ENCODE assay signal across 49 mouse cellular contexts in the genomic region with DNA sequence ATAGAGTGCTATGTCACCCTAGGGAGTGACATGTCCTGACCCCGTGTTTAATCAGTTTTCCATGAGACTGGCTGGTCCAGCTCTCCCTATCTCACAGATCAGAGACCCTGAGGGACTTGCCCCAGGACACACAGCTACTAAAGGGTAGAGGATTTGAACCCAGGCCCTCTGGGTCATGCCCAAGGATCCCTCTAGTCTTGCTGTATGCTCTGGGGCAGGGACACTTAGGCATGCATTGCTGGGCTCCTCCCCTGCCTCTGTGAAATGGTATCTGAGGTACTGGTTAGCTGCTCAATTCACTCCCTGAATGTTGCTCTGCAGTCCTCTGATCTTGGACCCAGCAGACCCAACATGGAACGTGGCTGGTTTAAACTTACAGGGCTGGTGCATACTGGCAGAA. TPM values are rescaled to one million over a fixed set of nuclear protein-coding genes. Genes with fewer than 3 reads are reported as not detected.
"Had no signal": no experiment of that assay in that cellular context is flagged by ENCODE, and none has a peak within 500 bp of the region (broad histone marks: within the 10 kb centered on the region; RNA-seq: fewer than 3 reads in every experiment).

No protein-coding gene starts in this region.

- H3K4me3 ChIP-seq: heart, embryonic 12.5 days; heart, embryonic 13.5 days; heart, embryonic 15.5 days; hindbrain, embryonic 10.5 days; hindbrain, embryonic 12.5 days; hindbrain, embryonic 13.5 days; hindbrain, embryonic 15.5 days; intestine, embryonic 15.5 days; layer of hippocampus, adult 2 months; left cerebral cortex, adult 2 months had no signal

- H3K9ac ChIP-seq: heart, embryonic 12.5 days; heart, embryonic 13.5 days; heart, embryonic 15.5 days; hindbrain, embryonic 12.5 days; hindbrain, embryonic 13.5 days; hindbrain, embryonic 14.5 days; hindbrain, embryonic 15.5 days; intestine, embryonic 15.5 days had no signal

- H3K36me3 ChIP-seq: heart, embryonic 12.5 days; heart, embryonic 13.5 days; heart, embryonic 15.5 days; hindbrain, embryonic 10.5 days; hindbrain, embryonic 12.5 days; hindbrain, embryonic 13.5 days; hindbrain, embryonic 15.5 days; intestine, embryonic 15.5 days had no signal

- H3K27me3 ChIP-seq: heart, embryonic 15.5 days; hindbrain, embryonic 12.5 days; hindbrain, embryonic 15.5 days; intestine, embryonic 15.5 days had no signal

- H3K27ac ChIP-seq: heart, embryonic 13.5 days; heart, embryonic 15.5 days; hindbrain, embryonic 10.5 days; hindbrain, embryonic 12.5 days; hindbrain, embryonic 13.5 days; hindbrain, embryonic 14.5 days; hindbrain, embryonic 15.5 days; hindbrain, postnatal 0 days; intestine, embryonic 15.5 days; kidney, postnatal 0 days; layer of hippocampus, adult 2 months; left cerebral cortex, adult 2 months had no signal

- H3K4me2 ChIP-seq: heart, embryonic 11.5 days; heart, embryonic 12.5 days; heart, embryonic 13.5 days; heart, embryonic 15.5 days; hindbrain, embryonic 12.5 days; hindbrain, embryonic 13.5 days; hindbrain, embryonic 14.5 days; hindbrain, embryonic 15.5 days; intestine, embryonic 15.5 days had no signal

- H3K4me1 ChIP-seq: heart, embryonic 12.5 days; heart, embryonic 13.5 days; heart, embryonic 15.5 days; hindbrain, embryonic 12.5 days; hindbrain, embryonic 13.5 days; hindbrain, embryonic 15.5 days; intestine, embryonic 15.5 days had no signal

- ATAC-seq: hindbrain, embryonic 16.5 days; inflammation-experienced regulatory T-cells, adult 6 months; intestine, embryonic 15.5 days; intestine, embryonic 16.5 days; intestine, postnatal 0 days had no signal

- H3K9me3 ChIP-seq: heart, embryonic 12.5 days; heart, embryonic 13.5 days; heart, embryonic 15.5 days; hindbrain, embryonic 10.5 days; hindbrain, embryonic 12.5 days; hindbrain, embryonic 13.5 days; hindbrain, embryonic 15.5 days; intestine, embryonic 15.5 days had no signal

- DNase-seq: heart, postnatal 10 days; heart, postnatal 14 days; heart, postnatal 36 days; kidney, adult 11 months; kidney, adult 18-20 months; kidney, adult 8-10 months; kidney, adult 9 months; kidney, postnatal 10 days; kidney, postnatal 14 days; kidney, postnatal 25 days; kidney, postnatal 36 days; layer of hippocampus, adult 9-11 months; layer of hippocampus, postnatal 36 days had no signal

RNA-seq across cellular contexts. Expression of gene Oas1h, which starts 10.2 kb away (rescaled TPM):
- total RNA-seq: heart, adult 8-10 months; heart, postnatal 10 days; heart, postnatal 14 days; heart, postnatal 25 days; heart, postnatal 36 days; hematopoietic stem cell, adult 5-6 weeks; hindbrain, postnatal 0 days; layer of hippocampus, adult 18-20 months; layer of hippocampus, adult 2 months; layer of hippocampus, adult 8-10 months; layer of hippocampus, postnatal 10 days; layer of hippocampus, postnatal 14 days; layer of hippocampus, postnatal 25 days; layer of hippocampus, postnatal 36 days; left cerebral cortex, adult 18-20 months; left cerebral cortex, adult 2 months; left cerebral cortex, adult 8-10 months had no signal
- polyA plus RNA-seq: heart, embryonic 11.5 days; heart, embryonic 12.5 days; heart, embryonic 13.5 days; heart, embryonic 14.5 days; heart, embryonic 15.5 days; heart, embryonic 16.5 days; heart, postnatal 0 days; hindbrain, embryonic 10.5 days; hindbrain, embryonic 11.5 days; hindbrain, embryonic 12.5 days; hindbrain, embryonic 13.5 days; hindbrain, embryonic 14.5 days; hindbrain, embryonic 15.5 days; hindbrain, embryonic 16.5 days; hindbrain, postnatal 0 days; inflammation-experienced regulatory T-cells, adult 6 months; intestine, embryonic 14.5 days; intestine, embryonic 15.5 days; intestine, embryonic 16.5 days; intestine, postnatal 0 days; kidney, embryonic 14.5 days; kidney, embryonic 16.5 days; large intestine, adult 2 months had no signal

RNA-seq across cellular contexts. Expression of gene Oas1g, which starts 15.9 kb away (rescaled TPM):
- total RNA-seq: heart, postnatal 10 days; heart, postnatal 14 days; layer of hippocampus, adult 18-20 months; layer of hippocampus, adult 2 months; layer of hippocampus, postnatal 10 days; layer of hippocampus, postnatal 14 days; layer of hippocampus, postnatal 25 days; layer of hippocampus, postnatal 36 days; left cerebral cortex, adult 18-20 months; left cerebral cortex, adult 2 months had no signal
- polyA plus RNA-seq: heart, embryonic 11.5 days; heart, embryonic 12.5 days; hindbrain, embryonic 12.5 days had no signal

RNA-seq across cellular contexts. Expression of gene Oas1f, which starts 24.3 kb away (rescaled TPM):
- total RNA-seq: heart, adult 8-10 months; heart, postnatal 10 days; heart, postnatal 14 days; heart, postnatal 25 days; heart, postnatal 36 days; hematopoietic stem cell, adult 5-6 weeks; hindbrain, postnatal 0 days; layer of hippocampus, adult 18-20 months; layer of hippocampus, adult 2 months; layer of hippocampus, adult 8-10 months; layer of hippocampus, postnatal 10 days; layer of hippocampus, postnatal 14 days; layer of hippocampus, postnatal 25 days; layer of hippocampus, postnatal 36 days; left cerebral cortex, adult 18-20 months; left cerebral cortex, adult 2 months; left cerebral cortex, adult 8-10 months had no signal
- polyA plus RNA-seq: heart, embryonic 11.5 days; heart, embryonic 12.5 days; heart, embryonic 13.5 days; heart, embryonic 14.5 days; heart, embryonic 15.5 days; heart, postnatal 0 days; hindbrain, embryonic 10.5 days; hindbrain, embryonic 11.5 days; hindbrain, embryonic 12.5 days; hindbrain, embryonic 13.5 days; hindbrain, embryonic 14.5 days; hindbrain, embryonic 15.5 days; hindbrain, embryonic 16.5 days; hindbrain, postnatal 0 days; inflammation-experienced regulatory T-cells, adult 6 months; intestine, embryonic 14.5 days; intestine, embryonic 15.5 days; intestine, postnatal 0 days; kidney, embryonic 14.5 days had no signal

RNA-seq across cellular contexts. Expression of gene Oas1a, which starts 35.9 kb away (rescaled TPM):
- total RNA-seq: layer of hippocampus, postnatal 36 days had no signal

RNA-seq across cellular contexts. Expression of gene Oas1d, which starts 42.9 kb away (rescaled TPM):
- total RNA-seq: heart, adult 8-10 months; heart, postnatal 10 days; heart, postnatal 14 days; heart, postnatal 25 days; heart, postnatal 36 days; hematopoietic stem cell, adult 5-6 weeks; layer of hippocampus, adult 18-20 months; layer of hippocampus, adult 2 months; layer of hippocampus, adult 8-10 months; layer of hippocampus, postnatal 14 days; layer of hippocampus, postnatal 25 days; layer of hippocampus, postnatal 36 days; left cerebral cortex, adult 18-20 months; left cerebral cortex, adult 2 months; left cerebral cortex, adult 8-10 months had no signal
- polyA plus RNA-seq: heart, embryonic 11.5 days; heart, embryonic 12.5 days; heart, embryonic 13.5 days; heart, embryonic 14.5 days; heart, embryonic 15.5 days; heart, postnatal 0 days; hindbrain, embryonic 10.5 days; hindbrain, embryonic 11.5 days; hindbrain, embryonic 12.5 days; hindbrain, embryonic 13.5 days; hindbrain, embryonic 14.5 days; hindbrain, embryonic 15.5 days; inflammation-experienced regulatory T-cells, adult 6 months; intestine, embryonic 15.5 days; intestine, embryonic 16.5 days; kidney, embryonic 14.5 days; kidney, embryonic 16.5 days; kidney, postnatal 0 days had no signal
